Mouse (Mus musculus) intestine, postnatal 0 days (tissue): Measurements from ENCODE around the gene Zwilch. TPM values are rescaled to one million over a fixed set of nuclear protein-coding genes. Genes with fewer than 3 reads are reported as not detected.
"Not testable (repeated sequence)": the region's sequence is repeated elsewhere in the genome, so short reads cannot be mapped to it uniquely, and the experiment has no call there.

Source experiments
- ATAC-seq: fragments of 200-750 bp; cut with Nextera tagmentation; 2 replicates; pipeline ENCODE4 v1.8.0; 2017; ENCODE audit warnings: mild to moderate bottlenecking, moderate TSS enrichment, moderate library complexity
- H3K27ac ChIP-seq: fragments of 300-500 bp; sonication (generic); 2 replicates; pipeline ENCODE4 v1.5.1; 2014; ENCODE audit warnings: mild to moderate bottlenecking, low read depth, low read length, moderate library complexity
- H3K27me3 ChIP-seq: fragments of 300-500 bp; sonication (generic); replicated peaks from 2 replicates; pipeline ENCODE4 v1.6.1; 2014; ENCODE audit warnings: low read length, mixed read lengths; ENCODE audit not compliant: control insufficient read depth, insufficient read depth
- H3K36me3 ChIP-seq: fragments of 300-500 bp; sonication (generic); 2 replicates; pipeline ENCODE4 v1.6.1; 2014; ENCODE audit warnings: mild to moderate bottlenecking, moderate library complexity; ENCODE audit not compliant: control insufficient read depth, insufficient read depth
- H3K4me1 ChIP-seq: fragments of 300-500 bp; sonication (generic); replicated peaks from 2 replicates; pipeline ENCODE4 v1.6.1; 2014; ENCODE audit warnings: antibody characterized with exemption, low read length, mixed read lengths; ENCODE audit not compliant: control insufficient read depth, insufficient read depth
- H3K4me2 ChIP-seq: fragments of 300-500 bp; sonication (generic); replicated peaks from 2 replicates; pipeline ENCODE4 v1.6.1; 2014; ENCODE audit warnings: low read depth, mild to moderate bottlenecking, moderate library complexity
- H3K4me3 ChIP-seq: fragments of 300-500 bp; sonication (generic); 2 replicates; pipeline ENCODE4 v1.5.1; 2014; ENCODE audit warnings: low read depth, low read length
- H3K9ac ChIP-seq: fragments of 300-500 bp; sonication (generic); 2 replicates; pipeline ENCODE4 v1.6.1; 2014; ENCODE audit warnings: mild to moderate bottlenecking, low read depth, low read length
- H3K9me3 ChIP-seq: fragments of 300-500 bp; sonication (generic); 2 replicates; pipeline ENCODE4 v1.6.1; 2016; ENCODE audit warnings: mixed run types; ENCODE audit not compliant: control insufficient read depth
- CTCF ChIP-seq: sonication (generic); IDR thresholded peaks from 2 replicates; pipeline ENCODE4 v1.5.1; 2016; ENCODE audit warnings: low read depth, mild to moderate bottlenecking, control low read depth, antibody characterized with exemption, moderate library complexity
- WGBS: fragments of 180-500 bp; shearing (Covaris S2); extraction: QIAGEN DNeasy Blood & Tissue Kit; methylation state at CpG from one replicate; pipeline ENCODE4 v1.1.7; 2014; 5-methylcytosine and 5-hydroxymethylcytosine counted together
- polyA plus RNA-seq: library from polyadenylated mRNA; unstranded; fragments of >200 nt; fragmentation: Nextera tagmentation; extraction: Ambion mirVana; gene quantifications from 2 replicates; pipeline ENCODE4 v1.2.1, GENCODE M21; 2015

The Zwilch gene
- polyA plus RNA-seq, 1 experiment from 2014 or later: 3.0 TPM

DNA sequence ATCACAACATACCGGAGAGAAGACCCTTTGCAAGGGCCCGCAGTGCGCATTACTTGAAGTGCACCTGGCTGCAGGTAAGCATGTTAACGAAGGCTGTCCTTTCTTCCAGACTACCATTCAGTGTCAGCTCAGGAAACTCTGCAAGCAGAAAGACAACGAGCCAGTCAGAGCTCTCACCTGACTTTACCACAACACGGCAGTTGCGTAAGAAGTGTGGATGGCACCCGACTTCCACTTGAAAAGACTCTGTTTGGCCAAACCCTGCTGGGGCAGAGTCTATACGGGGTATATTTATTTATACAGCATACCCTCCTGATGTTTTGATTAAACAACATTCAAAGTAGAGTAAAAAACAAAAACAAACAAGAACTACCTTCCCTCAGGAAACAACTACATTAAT lies 33.0 kb downstream of the Zwilch start:
- 82% methylated on average over 9 of the region's 9 CpGs for WGBS

DNA sequence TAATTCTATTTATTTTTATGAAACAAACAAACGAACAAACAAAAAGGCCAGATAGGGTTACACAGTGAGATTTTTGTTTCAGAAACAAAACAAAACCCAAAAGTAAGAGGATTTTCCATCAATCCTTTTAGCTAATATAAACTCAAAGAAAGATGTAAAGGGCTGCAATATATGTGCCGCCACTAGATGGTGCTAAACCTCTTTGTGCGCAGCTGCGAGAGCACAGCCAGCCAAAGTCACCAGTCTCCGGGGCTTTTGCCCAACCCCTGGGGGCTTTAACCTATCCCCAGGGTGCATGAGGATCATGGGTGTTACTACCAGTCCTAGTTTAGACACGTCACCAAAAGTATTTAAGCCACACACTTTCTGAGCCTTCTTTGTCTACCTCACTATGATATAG lies 34.0 kb downstream of the Zwilch start:
- not testable (repeated sequence) for H3K9ac ChIP-seq, H3K27me3 ChIP-seq, H3K36me3 ChIP-seq, H3K4me3 ChIP-seq, H3K4me2 ChIP-seq, ATAC-seq, H3K27ac ChIP-seq, H3K9me3 ChIP-seq, H3K4me1 ChIP-seq
- WGBS: 5% methylated on average over 6 of the region's 6 CpGs
- TF ChIP-seq CTCF: peak; percentile 77

More for the DNA sequence above, 33.0 kb downstream of the Zwilch start:
- no peak for TF ChIP-seq CTCF
- Histone ChIP-seq H3K4me3 (no peak overlapping the region), H3K9ac (no peak overlapping the region), H3K4me1 (no peaks in the 10 kb centered on the region), H3K27ac (no peak overlapping the region), H3K9me3 (no peaks in the 10 kb centered on the region), H3K4me2 (no peak overlapping the region), H3K27me3 (no peaks in the 10 kb centered on the region), H3K36me3 (0 out of 2 replicates have a peak, but pooled peaks cover 7% of the 10 kb centered on the region)
- ATAC-seq: no peak

DNA sequence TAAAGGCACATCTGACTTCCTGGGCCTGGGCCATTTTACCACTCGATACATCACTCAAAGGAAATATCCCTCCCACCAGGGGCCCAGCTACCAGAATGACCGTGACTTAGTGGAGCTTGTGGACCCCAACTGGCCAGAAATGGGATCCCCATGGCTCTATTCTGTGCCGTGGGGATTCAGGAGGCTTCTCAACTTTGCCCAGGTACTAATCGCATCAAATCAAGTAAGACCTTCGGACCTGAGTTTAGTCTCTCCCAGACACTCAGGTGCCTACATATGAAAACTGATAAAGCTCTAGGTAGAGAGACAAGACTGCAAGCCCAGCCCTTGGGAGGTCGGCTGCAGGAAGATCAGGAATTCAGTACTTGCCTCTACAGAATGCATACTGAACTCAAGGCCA lies 41.3 kb downstream of the Zwilch start:
- no peak overlapping the region for H3K4me2 ChIP-seq
- no peak overlapping the region for H3K4me3 ChIP-seq
- no peak overlapping the region for H3K9ac ChIP-seq
- ATAC-seq: peak; percentile 53; the same call in 1 of the 2 replicates
- no peak for TF ChIP-seq CTCF
- no peaks in the 10 kb centered on the region for H3K9me3 ChIP-seq
- no peaks in the 10 kb centered on the region for H3K36me3 ChIP-seq
- no peak overlapping the region for H3K27ac ChIP-seq
- H3K27me3 ChIP-seq: no peaks in the 10 kb centered on the region
- WGBS: 53% methylated on average over 6 of the region's 6 CpGs
- H3K4me1 ChIP-seq: 0 out of 2 replicates have a peak, but pooled peaks cover 7% of the 10 kb centered on the region

DNA sequence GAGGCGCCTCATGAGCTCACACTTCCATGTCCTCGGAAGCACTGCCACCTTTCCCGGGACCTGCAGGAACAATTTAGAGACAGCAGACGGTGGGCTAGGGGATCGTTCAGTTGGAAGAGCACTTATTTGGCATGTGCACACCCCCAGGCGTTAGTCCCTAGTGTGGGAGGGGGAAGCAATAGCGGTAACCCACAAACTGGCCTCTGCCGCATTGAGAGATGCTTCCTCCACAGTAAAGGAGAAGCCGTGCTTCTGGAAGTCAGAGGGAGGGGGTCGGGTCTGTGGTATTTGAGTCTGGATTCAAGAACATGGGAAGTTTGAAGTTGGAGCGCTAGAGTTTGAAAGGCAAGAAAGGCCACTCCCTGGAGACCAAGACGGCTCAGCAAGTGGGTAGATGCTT lies 46.8 kb downstream of the Zwilch start:
- H3K27me3 ChIP-seq: no peaks in the 10 kb centered on the region
- H3K36me3 ChIP-seq: no peaks in the 10 kb centered on the region
- WGBS: 66% methylated on average over 12 of the region's 12 CpGs
- no peaks in the 10 kb centered on the region for H3K9me3 ChIP-seq
- no peaks in the 10 kb centered on the region; the same call in 1 of the 2 replicates for H3K4me1 ChIP-seq
- H3K4me2 ChIP-seq: no peak overlapping the region
- ATAC-seq: no peak
- H3K4me3 ChIP-seq: no peak overlapping the region
- no peak overlapping the region for H3K9ac ChIP-seq
- TF ChIP-seq CTCF: no peak
- H3K27ac ChIP-seq: no peak overlapping the region

DNA sequence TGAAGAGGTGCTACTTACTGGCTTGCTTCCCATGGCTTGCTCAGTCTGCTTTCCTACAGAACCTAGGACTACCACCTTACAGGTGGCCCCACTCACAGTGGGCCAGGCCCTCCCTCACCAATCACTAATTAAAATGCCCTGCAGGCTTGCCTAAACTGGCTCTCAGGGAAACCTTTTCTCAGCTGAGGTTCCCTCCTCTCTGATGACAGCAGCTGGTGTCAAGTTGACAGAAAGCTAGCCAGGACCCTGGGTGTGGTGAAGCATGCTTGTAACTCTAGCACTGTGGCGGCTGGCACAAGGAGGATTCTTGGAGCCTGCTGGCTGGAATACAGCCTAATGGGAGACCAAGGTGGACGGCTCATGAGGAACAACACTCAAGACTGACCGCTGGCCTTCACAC lies 47.6 kb downstream of the Zwilch start:
- no peaks in the 10 kb centered on the region for H3K36me3 ChIP-seq
- no peak overlapping the region for H3K9ac ChIP-seq
- no peaks in the 10 kb centered on the region for H3K9me3 ChIP-seq
- no peak overlapping the region for H3K4me2 ChIP-seq
- no peak overlapping the region for H3K27ac ChIP-seq
- TF ChIP-seq CTCF: no peak
- WGBS: 70% methylated on average over 3 of the region's 3 CpGs
- no peak for ATAC-seq
- H3K4me3 ChIP-seq: no peak overlapping the region
- H3K4me1 ChIP-seq: no peaks in the 10 kb centered on the region; the same call in 1 of the 2 replicates
- no peaks in the 10 kb centered on the region for H3K27me3 ChIP-seq

DNA sequence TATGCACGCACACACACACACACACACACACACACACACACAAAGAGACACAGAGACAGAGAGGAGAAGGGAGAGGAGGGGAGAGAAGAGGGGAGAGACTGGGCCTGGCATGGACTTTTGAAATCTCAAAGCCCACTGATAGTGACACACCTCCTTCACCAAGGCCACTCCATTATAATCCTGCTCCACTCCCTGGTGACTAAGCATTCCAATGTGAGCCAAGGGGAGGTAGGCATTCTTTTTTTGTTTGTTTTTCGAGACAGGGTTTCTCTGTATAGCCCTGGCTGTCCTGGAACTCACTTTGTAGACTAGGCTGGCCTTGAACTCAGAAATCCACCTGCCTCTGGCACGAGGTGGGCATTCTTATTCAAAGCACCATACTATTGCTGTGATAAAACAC lies 48.1 kb downstream of the Zwilch start:
- not testable (repeated sequence) for H3K4me2 ChIP-seq, H3K27me3 ChIP-seq, H3K9me3 ChIP-seq, H3K4me3 ChIP-seq, H3K27ac ChIP-seq, H3K36me3 ChIP-seq, H3K9ac ChIP-seq, H3K4me1 ChIP-seq, ATAC-seq
- WGBS: 62% methylated on average over 3 of the region's 3 CpGs

DNA sequence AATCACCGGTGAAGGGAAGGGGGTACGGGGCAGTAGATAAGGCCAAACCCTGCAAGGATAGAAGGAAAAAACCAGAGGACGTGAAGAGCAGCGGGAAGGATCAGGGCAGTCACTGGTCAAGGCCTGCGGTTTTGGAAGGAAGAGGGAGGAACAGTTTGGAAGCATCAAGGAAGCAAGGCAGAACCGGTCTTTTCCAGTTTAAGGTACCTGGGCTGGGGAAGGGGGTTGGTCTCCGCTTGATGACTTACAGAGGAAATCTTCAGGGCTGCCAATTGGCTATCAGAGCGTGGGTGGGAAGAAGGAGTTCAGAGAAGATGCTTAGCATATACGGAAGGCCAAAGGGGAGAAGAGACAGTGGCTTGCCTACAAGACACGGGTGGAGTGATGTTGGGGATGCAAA lies 50.3 kb downstream of the Zwilch start:
- WGBS: 95% methylated on average over 10 of the region's 10 CpGs
- no peaks in the 10 kb centered on the region; the same call in 1 of the 2 replicates for H3K4me1 ChIP-seq
- ATAC-seq: no peak
- H3K36me3 ChIP-seq: no peaks in the 10 kb centered on the region
- no peak overlapping the region for H3K9ac ChIP-seq
- H3K9me3 ChIP-seq: no peaks in the 10 kb centered on the region
- H3K27ac ChIP-seq: no peak overlapping the region
- no peak overlapping the region for H3K4me3 ChIP-seq
- TF ChIP-seq CTCF: no peak
- H3K4me2 ChIP-seq: no peak overlapping the region
- H3K27me3 ChIP-seq: no peaks in the 10 kb centered on the region
